Mouse (Mus musculus): ENCODE measurements around the gene Serinc5. TPM values are rescaled to one million over a fixed set of nuclear protein-coding genes. Genes with fewer than 3 reads are reported as not detected.

Gene Serinc5
- polyA plus RNA-seq, 1 experiment from 2014 or later: 13.8 TPM

- in situ Hi-C loops (cut with MboI; ENCODE audit: low pct_unique_long_range_greater_than_20kb): loop anchor here (25.0 kb wide), 2 partner anchors 374 to 824 kb away; partner anchors contain the start of genes Dhfr and Msh3
- DNase-seq (ENCODE audit: low read depth, low spot score) (peak; percentile 41), ATAC-seq (peak; percentile 58)
- TF ChIP-seq CTCF (IDR thresholded peaks at IDR 0.05): no peak
- H3K27me3 ChIP-seq: no peaks in the 10 kb centered on the region
- ChIA-PET CTCF (interaction anchor here (0.7 to 2.0 kb wide), 3 partner anchors 120 to 157 kb away, joined by 3 to 8 read pairs (median 3); no protein-coding TSS in a partner anchor), POLR2A (interaction anchor here (0.5 kb wide), 1 partner anchor 628 kb away, joined by 4 read pairs; no protein-coding TSS in a partner anchor)
Measured at GRCm38 (mm10) chr13:92736516-92737300, 125.8 kb downstream of the Serinc5 start.

- in situ Hi-C loops (cut with MboI; ENCODE audit: low pct_unique_long_range_greater_than_20kb): loop anchor here (25.0 kb wide), 2 partner anchors 377 to 827 kb away; partner anchors contain the start of genes Dhfr and Msh3
Measured at GRCm38 (mm10) chr13:92738821-92739220, 127.9 kb downstream of the Serinc5 start.

GRCm38 (mm10) chr13:92739858-92740257 lies 129.0 kb downstream of the Serinc5 start:
- no peak for ATAC-seq
- POLR2A ChIA-PET: no interaction called here
- DNase-seq (ENCODE audit: low read depth, low spot score): no peak
- TF ChIP-seq CTCF (IDR thresholded peaks at IDR 0.05): no peak
- in situ Hi-C loops (cut with MboI; ENCODE audit: low pct_unique_long_range_greater_than_20kb): loop anchor here (25.0 kb wide), 2 partner anchors 378 to 828 kb away; partner anchors contain the start of genes Dhfr and Msh3
- CTCF ChIA-PET: interaction anchor here (1.1 to 4.9 kb wide), 11 partner anchors 11 to 382 kb away, joined by 3 to 43 read pairs (median 4); no protein-coding TSS in a partner anchor
- no peaks in the 10 kb centered on the region for H3K27me3 ChIP-seq

More at GRCm38 (mm10) chr13:92738821-92739220, 127.9 kb downstream of the Serinc5 start:
- no peak for TF ChIP-seq CTCF (IDR thresholded peaks at IDR 0.05)
- DNase-seq (ENCODE audit: low read depth, low spot score): no peak
- POLR2A ChIA-PET: interaction anchor here (1.3 kb wide), 1 partner anchor 10 kb away, joined by 3 read pairs; no protein-coding TSS in a partner anchor
- CTCF ChIA-PET: interaction anchor here (1.0 to 4.9 kb wide), 3 partner anchors 14 to 158 kb away, joined by 3 to 43 read pairs (median 5); no protein-coding TSS in a partner anchor
- H3K27me3 ChIP-seq: no peaks in the 10 kb centered on the region
- ATAC-seq: no peak

- DNase-seq (ENCODE audit: low read depth, low spot score): no peak
- POLR2A ChIA-PET: interaction anchor here (0.6 kb wide), 1 partner anchor 380 kb away, joined by 3 read pairs; no protein-coding TSS in a partner anchor
- peak; percentile 71 for TF ChIP-seq CTCF (IDR thresholded peaks at IDR 0.05)
- CTCF ChIA-PET: interaction anchor here (1.1 to 4.9 kb wide), 14 partner anchors 11 to 383 kb away, joined by 3 to 43 read pairs (median 4); no protein-coding TSS in a partner anchor
- peak; percentile 44 for ATAC-seq
- in situ Hi-C loops (cut with MboI; ENCODE audit: low pct_unique_long_range_greater_than_20kb): loop anchor here (25.0 kb wide), 2 partner anchors 378 to 828 kb away; partner anchors contain the start of genes Dhfr and Msh3
- H3K27me3 ChIP-seq: no peaks in the 10 kb centered on the region
Measured at GRCm38 (mm10) chr13:92740671-92741270, 129.9 kb downstream of the Serinc5 start.

GRCm38 (mm10) chr13:92742886-92743285 lies 132.0 kb downstream of the Serinc5 start:
- ATAC-seq: no peak
- TF ChIP-seq CTCF (IDR thresholded peaks at IDR 0.05): no peak
- DNase-seq (ENCODE audit: low read depth, low spot score): no peak
- in situ Hi-C loops (cut with MboI; ENCODE audit: low pct_unique_long_range_greater_than_20kb): loop anchor here (25.0 kb wide), 2 partner anchors 381 to 831 kb away; partner anchors contain the start of genes Dhfr and Msh3
- POLR2A ChIA-PET: interaction anchor here (0.7 kb wide), 1 partner anchor 117 kb away, joined by 3 read pairs; no protein-coding TSS in a partner anchor
- CTCF ChIA-PET: no interaction called here
- H3K27me3 ChIP-seq: no peaks in the 10 kb centered on the region

- POLR2A ChIA-PET: no interaction called here
- in situ Hi-C loops (cut with MboI; ENCODE audit: low pct_unique_long_range_greater_than_20kb): loop anchor here (25.0 kb wide), 2 partner anchors 381 to 831 kb away; partner anchors contain the start of genes Dhfr and Msh3
- ATAC-seq (no peak), DNase-seq (ENCODE audit: low read depth, low spot score) (no peak)
- CTCF ChIA-PET: no interaction called here
- no peaks in the 10 kb centered on the region for H3K27me3 ChIP-seq
- no peak for TF ChIP-seq CTCF (IDR thresholded peaks at IDR 0.05)
Measured at GRCm38 (mm10) chr13:92743337-92743736, 132.4 kb downstream of the Serinc5 start.

GRCm38 (mm10) chr13:92750976-92751518 lies 140.2 kb downstream of the Serinc5 start:
- ChIA-PET POLR2A (interaction anchor here (1.4 kb wide), 1 partner anchor 18 kb away, joined by 3 read pairs; no protein-coding TSS in a partner anchor), CTCF (interaction anchor here (0.7 to 1.6 kb wide), 8 partner anchors 10 to 492 kb away, joined by 3 to 4 read pairs (median 3); no protein-coding TSS in a partner anchor)
- in situ Hi-C loops (cut with MboI; ENCODE audit: low pct_unique_long_range_greater_than_20kb): loop anchor here (5.0 to 25.0 kb wide), 4 partner anchors 104 to 961 kb away; no protein-coding TSS in a partner anchor
- peaks cover 15% of the 10 kb centered on the region for H3K27me3 ChIP-seq
- peak; percentile 68 for ATAC-seq
- peak; percentile 80 for TF ChIP-seq CTCF (IDR thresholded peaks at IDR 0.05)
- no peak for DNase-seq (ENCODE audit: low read depth, low spot score)

- H3K27me3 ChIP-seq: peaks cover 15% of the 10 kb centered on the region
- ChIA-PET POLR2A (no interaction called here), CTCF (interaction anchor here (0.7 to 1.6 kb wide), 7 partner anchors 10 to 491 kb away, joined by 3 to 4 read pairs (median 3); no protein-coding TSS in a partner anchor)
- peak; percentile 94 for TF ChIP-seq CTCF (IDR thresholded peaks at IDR 0.05)
- ATAC-seq (peak; percentile 63), DNase-seq (ENCODE audit: low read depth, low spot score) (peak; percentile 70)
- in situ Hi-C loops (cut with MboI; ENCODE audit: low pct_unique_long_range_greater_than_20kb): loop anchor here (5.0 to 25.0 kb wide), 4 partner anchors 103 to 960 kb away; no protein-coding TSS in a partner anchor
Measured at GRCm38 (mm10) chr13:92751726-92752565, 141.1 kb downstream of the Serinc5 start.

- TF ChIP-seq CTCF (IDR thresholded peaks at IDR 0.05): no peak
- H3K27me3 ChIP-seq: peaks cover 17% of the 10 kb centered on the region
- POLR2A ChIA-PET: no interaction called here
- CTCF ChIA-PET: interaction anchor here (0.7 to 1.3 kb wide), 2 partner anchors 13 to 489 kb away, joined by 3 to 5 read pairs; no protein-coding TSS in a partner anchor
- DNase-seq (ENCODE audit: low read depth, low spot score) (no peak), ATAC-seq (no peak)
- in situ Hi-C loops (cut with MboI; ENCODE audit: low pct_unique_long_range_greater_than_20kb): loop anchor here (5.0 to 25.0 kb wide), 4 partner anchors 101 to 959 kb away; no protein-coding TSS in a partner anchor
Measured at GRCm38 (mm10) chr13:92753676-92754075, 142.8 kb downstream of the Serinc5 start.
